In genomic region chr5:117505769-117506168, GRCm38 (mm10) we compare ENCODE assay signal across 8 mouse cellular contexts.
"Had no signal": no experiment of that assay in that cellular context is flagged by ENCODE, and none has a peak within 500 bp of the region (broad histone marks: within the 10 kb centered on the region; RNA-seq: fewer than 3 reads in every experiment).

No protein-coding gene starts in this region.

- H3K4me1 ChIP-seq: midbrain, embryonic 15.5 days; neural tube, embryonic 13.5 days had no signal

- H3K36me3 ChIP-seq: kidney, embryonic 15.5 days; limb, embryonic 13.5 days; midbrain, embryonic 15.5 days had no signal

- H3K4me3 ChIP-seq: kidney, embryonic 15.5 days; limb, embryonic 13.5 days; megakaryocyte, embryonic 14.5 days; midbrain, embryonic 15.5 days; neural tube, embryonic 13.5 days had no signal

- ATAC-seq: midbrain, embryonic 15.5 days had no signal

- H3K27me3 ChIP-seq: limb, embryonic 13.5 days; midbrain, embryonic 15.5 days; neural tube, embryonic 13.5 days had no signal

- H3K9ac ChIP-seq: limb, embryonic 13.5 days; lung, embryonic 14.5 days; midbrain, embryonic 15.5 days; neural tube, embryonic 13.5 days had no signal

- H3K4me2 ChIP-seq: kidney, embryonic 15.5 days; limb, embryonic 13.5 days; lung, embryonic 14.5 days; midbrain, embryonic 11.5 days; midbrain, embryonic 15.5 days; neural tube, embryonic 13.5 days had no signal

- H3K9me3 ChIP-seq: kidney, embryonic 15.5 days; limb, embryonic 13.5 days; midbrain, embryonic 15.5 days; neural tube, embryonic 13.5 days had no signal

- H3K27ac ChIP-seq: kidney, embryonic 15.5 days; limb, embryonic 13.5 days; midbrain, embryonic 15.5 days; neural tube, embryonic 13.5 days; stomach, postnatal 0 days had no signal
